Mouse (Mus musculus): ENCODE measurements around the gene Ttyh2.

The Ttyh2 gene

DNA sequence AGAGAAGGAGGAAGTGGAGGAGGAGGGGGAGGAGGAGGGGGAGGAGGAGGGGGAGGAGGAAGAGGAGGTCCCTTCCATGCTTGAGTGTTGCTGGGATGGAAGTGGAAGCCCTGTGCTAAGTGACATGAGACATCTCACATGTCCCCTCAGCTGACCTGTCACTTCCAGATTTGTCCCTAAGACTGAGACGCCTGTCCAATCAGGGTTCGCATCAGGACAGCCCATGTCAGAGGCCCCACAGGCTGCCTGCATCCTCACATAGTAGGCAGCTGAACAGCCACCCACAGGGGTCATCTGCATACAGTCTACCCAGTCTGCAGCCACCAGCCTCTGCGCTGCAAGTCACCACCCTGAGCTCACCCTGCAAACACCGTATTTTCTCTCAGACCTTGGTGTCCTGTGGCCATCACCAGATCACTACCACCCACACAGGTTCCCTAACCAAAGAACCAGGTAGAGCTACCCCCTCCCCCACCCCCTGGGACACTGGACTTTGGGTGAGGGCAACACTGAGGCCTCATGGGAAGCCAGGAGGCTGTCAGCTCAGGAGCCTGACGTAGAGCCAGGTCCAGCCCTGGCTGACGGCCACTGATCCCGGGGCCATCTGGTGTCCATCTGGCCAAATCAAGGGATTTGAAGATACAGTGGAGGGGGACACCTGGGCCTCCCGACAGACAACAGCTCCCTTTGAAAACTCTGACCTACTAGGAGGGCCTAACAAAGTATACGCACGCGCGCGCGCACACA is 9.6 kb downstream of the Ttyh2 start:
- no peak for TF ChIP-seq GATA4 (IDR thresholded peaks at IDR 0.05; ENCODE audit: insufficient replicate concordance, low read length)

GRCm38 (mm10) chr11:114685526-114686040 is 10.4 kb downstream of the Ttyh2 start:
- no peak for TF ChIP-seq GATA4 (IDR thresholded peaks at IDR 0.05; ENCODE audit: insufficient replicate concordance, low read length)

- TF ChIP-seq GATA4 (IDR thresholded peaks at IDR 0.05; ENCODE audit: insufficient replicate concordance, low read length): no peak
Measured at GRCm38 (mm10) chr11:114686221-114686959, 11.2 kb downstream of the Ttyh2 start.

DNA sequence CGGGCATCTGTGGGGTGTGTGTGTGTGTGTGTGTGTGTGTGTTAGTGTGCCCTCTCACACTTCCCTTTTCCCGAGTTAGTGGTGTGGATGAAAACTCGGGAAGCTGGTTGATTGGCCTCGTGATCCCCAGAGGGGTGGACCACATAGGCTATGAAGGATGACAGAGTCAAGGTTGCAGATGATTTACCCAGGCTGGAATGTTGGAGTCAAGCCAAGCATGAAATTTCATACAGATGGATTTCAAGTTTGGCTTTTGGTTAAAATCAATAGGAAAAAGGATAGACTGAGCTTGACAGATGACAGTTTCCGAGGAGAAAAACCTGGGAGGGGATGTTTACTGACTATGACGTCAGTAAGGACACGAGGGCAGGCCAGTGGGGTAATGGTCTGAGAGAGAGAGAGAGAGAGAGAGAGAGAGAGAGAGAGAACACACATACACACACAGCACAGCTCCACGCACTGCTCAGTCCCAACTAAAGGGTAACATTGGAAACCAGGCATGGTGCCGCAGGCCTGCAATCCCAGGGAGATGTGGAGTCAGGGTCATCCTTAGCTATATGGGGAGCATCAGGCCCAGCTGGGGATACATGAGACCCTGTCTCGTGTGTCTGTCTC is 12.4 kb downstream of the Ttyh2 start:
- no peak for TF ChIP-seq GATA4 (IDR thresholded peaks at IDR 0.05; ENCODE audit: insufficient replicate concordance, low read length)

DNA sequence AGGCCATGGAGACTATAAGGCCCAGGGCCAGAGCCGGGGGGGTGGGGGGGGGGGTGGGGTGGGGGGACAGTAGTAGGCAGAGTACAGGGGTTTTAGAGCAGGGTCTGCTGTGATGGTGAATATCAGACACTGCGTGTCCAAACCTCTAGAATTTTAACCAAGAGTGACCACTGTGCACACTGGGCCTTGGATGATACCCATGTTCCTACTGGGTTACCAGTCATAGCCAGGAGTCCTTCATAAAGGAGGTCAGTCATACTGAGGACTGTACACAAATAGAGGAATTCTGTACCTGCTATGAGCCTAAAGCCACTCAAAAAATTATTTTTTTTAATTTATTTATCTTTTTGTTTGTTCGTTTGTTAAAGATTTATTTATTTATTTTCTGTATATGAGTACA is 13.5 kb downstream of the Ttyh2 start:
- no peak for TF ChIP-seq GATA4 (IDR thresholded peaks at IDR 0.05; ENCODE audit: insufficient replicate concordance, low read length)

DNA sequence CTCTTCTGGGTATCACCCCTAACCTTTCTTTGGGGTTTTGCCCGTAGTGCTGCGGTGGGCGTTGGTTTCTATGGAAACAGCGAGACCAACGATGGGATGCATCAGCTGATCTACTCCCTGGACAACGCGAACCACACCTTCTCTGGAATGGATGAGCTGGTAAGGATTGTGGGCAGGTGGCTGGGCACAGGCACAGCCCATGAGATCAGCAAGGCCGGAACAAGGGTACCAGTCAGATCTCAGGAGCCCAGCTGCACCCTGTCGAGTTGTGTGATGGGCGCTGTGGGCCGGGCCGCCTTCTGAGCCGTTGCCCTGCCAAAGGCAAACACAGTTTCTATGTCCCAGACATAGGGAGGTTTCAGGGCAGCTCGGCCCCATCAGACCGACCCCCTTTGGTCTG is 15.0 kb downstream of the Ttyh2 start:
- TF ChIP-seq GATA4 (IDR thresholded peaks at IDR 0.05; ENCODE audit: insufficient replicate concordance, low read length): no peak

GRCm38 (mm10) chr11:114691454-114692182 is 16.4 kb downstream of the Ttyh2 start:
- no peak for TF ChIP-seq GATA4 (IDR thresholded peaks at IDR 0.05; ENCODE audit: insufficient replicate concordance, low read length)

GRCm38 (mm10) chr11:114692601-114693000 is 17.4 kb downstream of the Ttyh2 start:
- TF ChIP-seq GATA4 (IDR thresholded peaks at IDR 0.05; ENCODE audit: insufficient replicate concordance, low read length): no peak

DNA sequence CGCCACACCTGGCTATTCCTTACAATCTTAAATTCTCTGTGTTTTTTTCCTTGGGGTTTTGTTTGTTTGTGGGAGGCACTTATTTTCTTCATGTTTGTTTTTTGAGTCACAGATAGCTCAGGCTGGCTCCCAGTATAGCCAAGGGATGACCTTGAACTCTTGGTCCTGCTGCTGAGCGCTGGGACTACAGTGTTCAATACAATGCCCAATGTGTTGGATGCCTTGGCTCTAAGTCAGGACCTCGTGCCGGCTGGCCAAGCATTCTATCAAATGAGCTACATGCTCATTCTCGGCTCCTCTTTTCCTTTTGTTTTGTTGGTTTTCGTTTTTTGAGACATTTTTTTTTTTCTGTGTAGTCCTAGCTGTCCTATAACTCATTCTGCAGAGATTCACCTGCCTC is 18.2 kb downstream of the Ttyh2 start:
- TF ChIP-seq GATA4 (IDR thresholded peaks at IDR 0.05; ENCODE audit: insufficient replicate concordance, low read length): no peak

GRCm38 (mm10) chr11:114694451-114694850 is 19.2 kb downstream of the Ttyh2 start:
- TF ChIP-seq GATA4 (IDR thresholded peaks at IDR 0.05; ENCODE audit: insufficient replicate concordance, low read length): no peak

DNA sequence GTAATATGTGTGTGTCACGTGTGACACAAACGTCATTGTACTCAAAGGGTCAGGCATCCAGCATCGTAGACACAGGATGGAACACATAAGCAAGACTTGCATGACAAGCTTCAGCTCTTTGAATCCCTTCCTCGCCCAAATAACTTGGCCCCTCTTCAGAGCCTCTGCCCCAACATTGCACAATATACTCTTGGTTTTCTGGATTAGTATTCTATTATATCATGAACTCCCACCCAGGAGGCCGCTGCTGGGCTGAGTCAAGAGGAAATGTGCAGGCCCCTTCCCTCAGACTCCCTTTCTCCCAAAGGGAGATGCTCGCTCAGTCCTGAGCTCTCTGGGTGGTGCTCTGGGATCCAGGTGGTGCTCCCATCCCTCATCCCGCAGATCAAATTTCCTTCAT is 23.3 kb downstream of the Ttyh2 start:
- TF ChIP-seq GATA4 (IDR thresholded peaks at IDR 0.05; ENCODE audit: insufficient replicate concordance, low read length): no peak

DNA sequence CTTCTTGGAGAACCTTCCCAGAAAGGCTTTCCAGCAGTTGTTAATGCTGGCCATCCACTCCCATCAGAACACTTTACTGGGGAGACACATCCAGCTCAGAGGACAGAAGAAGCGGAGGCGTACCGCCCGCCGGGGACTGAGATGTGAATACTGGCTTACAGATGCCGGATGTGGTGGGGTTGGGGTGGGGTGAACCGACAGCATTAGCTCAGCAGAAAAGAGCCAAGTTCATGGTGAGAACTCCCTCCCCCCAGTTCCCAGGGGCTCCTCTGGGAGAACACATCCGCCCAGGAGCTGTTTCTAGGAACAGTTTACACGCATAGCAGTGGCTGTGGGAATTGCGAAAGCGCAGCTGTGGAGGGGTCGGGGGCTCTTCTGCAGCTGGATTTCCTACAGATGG is 24.3 kb downstream of the Ttyh2 start:
- TF ChIP-seq GATA4 (IDR thresholded peaks at IDR 0.05; ENCODE audit: insufficient replicate concordance, low read length): no peak

DNA sequence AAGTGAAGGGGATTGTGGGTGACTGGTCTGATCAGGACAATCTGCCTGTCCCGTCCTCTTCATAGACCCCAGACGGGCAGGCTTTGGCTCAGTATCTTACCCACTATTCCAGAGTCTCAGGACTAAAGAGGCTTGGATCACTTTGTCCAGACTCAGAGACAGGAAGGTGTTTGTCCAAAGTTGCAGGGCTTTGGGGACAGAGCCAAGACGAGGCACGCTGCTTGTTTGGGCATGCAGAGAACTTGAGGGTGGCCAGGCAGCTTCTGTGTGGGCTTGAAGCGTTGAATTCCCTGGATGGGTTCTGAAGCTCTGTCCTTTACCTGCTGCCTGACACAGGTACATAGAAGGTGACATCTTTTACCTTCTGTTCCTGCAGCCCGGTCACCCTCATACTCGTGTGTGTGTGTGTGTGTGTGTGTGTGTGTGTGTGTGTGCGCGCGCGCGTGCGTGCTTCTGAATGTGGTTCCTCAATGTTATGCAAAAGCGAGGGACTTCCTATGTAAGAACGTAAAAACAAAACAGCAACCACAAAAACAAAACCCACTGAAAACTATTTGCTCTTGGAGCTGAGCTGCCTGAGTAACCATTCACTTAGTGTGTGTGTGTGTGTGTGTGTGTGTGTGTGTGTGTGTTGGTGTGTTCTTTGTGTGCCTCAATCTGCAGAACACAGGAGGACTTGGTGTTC is 27.2 kb downstream of the Ttyh2 start:
- TF ChIP-seq GATA4 (IDR thresholded peaks at IDR 0.05; ENCODE audit: insufficient replicate concordance, low read length): no peak

- TF ChIP-seq GATA4 (IDR thresholded peaks at IDR 0.05; ENCODE audit: insufficient replicate concordance, low read length): no peak
Measured at GRCm38 (mm10) chr11:114702996-114703361, 27.7 kb downstream of the Ttyh2 start.

All from liver, adult (tissue).